Mouse (Mus musculus): ENCODE measurements around the gene Hspg2.
"Not testable (repeated sequence)": the region's sequence is repeated elsewhere in the genome, so short reads cannot be mapped to it uniquely, and the experiment has no call there.

Hspg2 gene

GRCm38 (mm10) chr4:137579789-137580188 is 111.2 kb downstream of the Hspg2 start:
- DNase-seq = no peak

GRCm38 (mm10) chr4:137580299-137580698 is 111.7 kb downstream of the Hspg2 start:
- no peak for DNase-seq

GRCm38 (mm10) chr4:137581815-137582214 is 113.2 kb downstream of the Hspg2 start:
- no peak for DNase-seq

- not testable (repeated sequence) for DNase-seq
These were observed 120.5 kb downstream of the Hspg2 start for GRCm38 (mm10) chr4:137589095-137589494.

GRCm38 (mm10) chr4:137589586-137589985 is 121.0 kb downstream of the Hspg2 start:
- no peak for DNase-seq

- no peak for DNase-seq
These were observed 122.4 kb downstream of the Hspg2 start for GRCm38 (mm10) chr4:137590961-137591360.

GRCm38 (mm10) chr4:137593601-137594495 is 125.3 kb downstream of the Hspg2 start, which contains the start of gene Usp48:
Gene Usp48 (plus strand): TSS chr4:137593755.
- DNase-seq = peak; percentile 100

- DNase-seq = no peak
These were observed 126.1 kb downstream of the Hspg2 start for GRCm38 (mm10) chr4:137594496-137595270.

GRCm38 (mm10) chr4:137597098-137597630 is 128.6 kb downstream of the Hspg2 start:
- no peak for DNase-seq

- no peak for DNase-seq
These were observed 130.0 kb downstream of the Hspg2 start for GRCm38 (mm10) chr4:137598577-137598976.

GRCm38 (mm10) chr4:137603449-137604171 is 135.0 kb downstream of the Hspg2 start:
- no peak for DNase-seq

- no peak for DNase-seq
These were observed 138.5 kb downstream of the Hspg2 start for GRCm38 (mm10) chr4:137607023-137607422.

GRCm38 (mm10) chr4:137609281-137609680 is 140.7 kb downstream of the Hspg2 start:
- no peak for DNase-seq

GRCm38 (mm10) chr4:137609702-137610101 is 141.1 kb downstream of the Hspg2 start:
- DNase-seq = no peak

GRCm38 (mm10) chr4:137610256-137610655 is 141.7 kb downstream of the Hspg2 start:
- DNase-seq = no peak

Data from right cerebral cortex, postnatal 25 days (tissue).